Mouse (Mus musculus): ENCODE data around the gene Crabp2.

DNA sequence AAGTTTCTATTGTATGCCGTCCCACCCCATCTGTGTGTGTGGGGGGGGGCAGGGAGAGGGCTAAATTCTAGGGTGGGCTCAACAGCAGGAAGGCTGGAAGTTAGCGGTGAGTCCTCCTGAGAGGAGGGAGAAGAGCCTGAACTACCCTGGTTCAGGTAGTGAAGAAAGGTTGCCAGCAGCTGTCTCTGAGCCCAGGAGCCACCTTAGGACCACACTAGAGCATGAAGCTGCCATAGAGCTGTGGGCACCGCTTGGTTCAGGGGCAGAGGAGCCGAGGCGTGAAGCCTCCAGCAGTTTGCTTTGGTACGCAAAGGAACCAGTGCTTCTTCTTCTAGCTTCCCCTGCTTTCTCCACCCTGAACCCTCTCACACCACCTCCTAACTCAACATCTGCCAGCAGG, 35.2 kb downstream of the Crabp2 start:
- TF ChIP-seq CTCF (IDR thresholded peaks at IDR 0.05; ENCODE audit: low read depth) (no peak), EP300 (optimal IDR thresholded peaks at IDR 0.05) (no peak)
